Mouse (Mus musculus): ENCODE data around the gene Syt17.

Syt17 gene

GRCm38 (mm10) chr7:118462818-118463762 lies 15.1 kb upstream of the Syt17 start:
- DNase-seq = no peak

GRCm38 (mm10) chr7:118461400-118462136 lies 13.5 kb upstream of the Syt17 start:
- DNase-seq = no peak

GRCm38 (mm10) chr7:118453722-118454121 lies 5.7 kb upstream of the Syt17 start:
- DNase-seq = no peak

GRCm38 (mm10) chr7:118452940-118453339 lies 4.9 kb upstream of the Syt17 start:
- no peak for DNase-seq

GRCm38 (mm10) chr7:118447291-118448133 lies 510 bp downstream of the Syt17 start:
- peak; percentile 43 to 54 for DNase-seq

GRCm38 (mm10) chr7:118443895-118444485 lies 4.0 kb downstream of the Syt17 start:
- DNase-seq = no peak

GRCm38 (mm10) chr7:118443371-118443770 lies 4.7 kb downstream of the Syt17 start:
- DNase-seq = no peak

- DNase-seq = no peak
Measured at GRCm38 (mm10) chr7:118441535-118441934, 6.5 kb downstream of the Syt17 start.

GRCm38 (mm10) chr7:118437101-118437802 lies 10.8 kb downstream of the Syt17 start:
- peak in 1 of 2 experiments; percentile 17 for DNase-seq

GRCm38 (mm10) chr7:118428937-118429336 lies 19.1 kb downstream of the Syt17 start:
- no peak for DNase-seq

GRCm38 (mm10) chr7:118419491-118420180 lies 28.4 kb downstream of the Syt17 start:
- DNase-seq = no peak

GRCm38 (mm10) chr7:118414183-118414582 lies 33.8 kb downstream of the Syt17 start:
- no peak for DNase-seq

- no peak for DNase-seq
Measured at GRCm38 (mm10) chr7:118411877-118412276, 36.1 kb downstream of the Syt17 start.

GRCm38 (mm10) chr7:118409421-118409820 lies 38.6 kb downstream of the Syt17 start:
- peak in 1 of 2 experiments; percentile 26 for DNase-seq

GRCm38 (mm10) chr7:118405251-118405650 lies 42.8 kb downstream of the Syt17 start:
- peak; percentile 2 to 4 for DNase-seq

- DNase-seq = no peak
Measured at GRCm38 (mm10) chr7:118402576-118403022, 45.4 kb downstream of the Syt17 start.

- no peak for DNase-seq
Measured at GRCm38 (mm10) chr7:118401949-118402348, 46.1 kb downstream of the Syt17 start.

GRCm38 (mm10) chr7:118399764-118400163 lies 48.3 kb downstream of the Syt17 start:
- no peak for DNase-seq

- no peak for DNase-seq
Measured at GRCm38 (mm10) chr7:118390705-118391104, 57.3 kb downstream of the Syt17 start.

- no peak for DNase-seq
Measured at GRCm38 (mm10) chr7:118380996-118381395, 67.0 kb downstream of the Syt17 start.

- DNase-seq = no peak
Measured at GRCm38 (mm10) chr7:118380056-118380455, 68.0 kb downstream of the Syt17 start.
